Mouse (Mus musculus) ES-Bruce4 (cell line): ENCODE data around the gene Nrl. TPM values are rescaled to one million over a fixed set of nuclear protein-coding genes. Genes with fewer than 3 reads are reported as not detected.

ENCODE experiments used
- H3K27ac ChIP-seq: 2 replicates; pipeline ENCODE4 v1.5.1; 2012; ENCODE audit warnings: low read length, inconsistent platforms; ENCODE audit not compliant: insufficient read depth
- H3K27me3 ChIP-seq: 2 replicates; pipeline ENCODE4 v1.6.1; 2012; ENCODE audit warnings: mild to moderate bottlenecking, low read length, inconsistent platforms; ENCODE audit not compliant: control insufficient read depth, poor library complexity, insufficient read depth, severe bottlenecking
- H3K36me3 ChIP-seq: 2 replicates; pipeline ENCODE4 v1.6.1; 2012; ENCODE audit warnings: inconsistent platforms, mild to moderate bottlenecking, low read length, moderate library complexity; ENCODE audit not compliant: control insufficient read depth, poor library complexity, insufficient read depth, severe bottlenecking
- H3K4me1 ChIP-seq: one replicate; pipeline ENCODE4 v1.8.1; 2011; ENCODE audit warnings: low read length; ENCODE audit not compliant: control insufficient read depth, insufficient read depth
- H3K4me3 ChIP-seq: 2 replicates; pipeline ENCODE4 v1.5.1; 2011; ENCODE audit warnings: low read depth, mild to moderate bottlenecking, low read length
- H3K9ac ChIP-seq: 2 replicates; pipeline ENCODE4 v1.6.1; 2012; ENCODE audit warnings: low read depth, mild to moderate bottlenecking, inconsistent platforms; ENCODE audit not compliant: poor library complexity, severe bottlenecking
- H3K9me3 ChIP-seq: replicated peaks from 2 replicates; pipeline ENCODE4 v1.6.1; 2012; ENCODE audit warnings: mild to moderate bottlenecking, low read length, inconsistent platforms; ENCODE audit not compliant: control insufficient read depth, poor library complexity, insufficient read depth, severe bottlenecking
- CTCF ChIP-seq: IDR thresholded peaks from one replicate; pipeline ENCODE4 v1.8.1; 2011; ENCODE audit warnings: low read depth, low read length
- EP300 ChIP-seq: IDR thresholded peaks from 2 replicates; pipeline ENCODE4 v1.6.1; 2011; ENCODE audit warnings: low read depth, low read length; ENCODE audit not compliant: insufficient read depth
- POLR2A ChIP-seq: IDR thresholded peaks from one replicate; pipeline ENCODE4 v1.8.1; 2011; ENCODE audit warnings: low read length; ENCODE audit not compliant: insufficient read depth
- polyA plus RNA-seq: library from polyadenylated mRNA; stranded (reverse); fragments of >200 nt; gene quantifications from 2 replicates; pipeline ENCODE4 v1.2.4, GENCODE M21; 2011; ENCODE audit warnings: low read depth; ENCODE audit not compliant: missing spikeins, insufficient read depth, insufficient read length

Nrl gene
- polyA plus RNA-seq, 1 experiment = not detected

- no peaks in the 10 kb centered on the region for H3K9me3 ChIP-seq
- H3K9ac ChIP-seq = no peak overlapping the region
- peaks cover 2% of the 10 kb centered on the region for H3K4me1 ChIP-seq
- no peak overlapping the region for H3K27ac ChIP-seq
- TF ChIP-seq CTCF (no peak), POLR2A (no peak), EP300 (no peak)
- peaks cover 4% of the 10 kb centered on the region; the same call in 1 of the 2 replicates for H3K36me3 ChIP-seq
- H3K4me3 ChIP-seq = no peak overlapping the region
- no peaks in the 10 kb centered on the region for H3K27me3 ChIP-seq
Observed at GRCm38 (mm10) chr14:55477421-55477820, 47.4 kb downstream of the Nrl start.

GRCm38 (mm10) chr14:55475654-55476053, 49.1 kb downstream of the Nrl start:
- Histone ChIP-seq H3K4me3 (no peak overlapping the region), H3K4me1 (peaks cover 4% of the 10 kb centered on the region), H3K36me3 (no peaks in the 10 kb centered on the region; the same call in 1 of the 2 replicates), H3K27me3 (no peaks in the 10 kb centered on the region), H3K27ac (no peak overlapping the region), H3K9ac (no peak overlapping the region), H3K9me3 (no peaks in the 10 kb centered on the region)
- TF ChIP-seq CTCF (no peak), EP300 (no peak), POLR2A (no peak)

DNA sequence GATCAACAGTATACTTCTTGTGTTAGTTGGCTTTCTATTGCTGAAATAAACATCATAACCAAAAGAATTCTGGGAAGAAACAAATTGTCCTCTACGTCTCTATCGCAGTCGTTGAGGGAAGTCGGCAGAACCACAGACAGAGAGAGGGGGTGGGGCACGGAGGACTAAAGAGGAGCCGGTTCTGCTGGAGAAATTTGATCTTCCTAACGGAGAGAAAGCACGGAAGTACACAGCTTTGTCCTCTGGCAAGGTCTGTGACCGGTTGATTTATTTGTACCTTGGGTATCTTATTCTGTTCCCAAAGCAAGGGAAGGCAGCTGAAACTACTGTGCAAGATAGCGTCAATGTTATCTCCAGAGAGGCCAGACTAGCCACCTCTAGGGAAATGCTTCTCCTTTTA, 54.0 kb downstream of the Nrl start:
- Histone ChIP-seq H3K4me1 (peaks cover 5% of the 10 kb centered on the region), H3K27me3 (no peaks in the 10 kb centered on the region), H3K9ac (0 out of 2 replicates have a peak overlapping the region, but pooled peaks have one; percentile 26), H3K4me3 (0 out of 2 replicates have a peak overlapping the region, but pooled peaks have one; percentile 9), H3K9me3 (no peaks in the 10 kb centered on the region), H3K36me3 (no peaks in the 10 kb centered on the region), H3K27ac (no peak overlapping the region)
- no peak for TF ChIP-seq POLR2A
- peak; percentile 61; the same call in 1 of the 2 replicates for TF ChIP-seq EP300

DNA sequence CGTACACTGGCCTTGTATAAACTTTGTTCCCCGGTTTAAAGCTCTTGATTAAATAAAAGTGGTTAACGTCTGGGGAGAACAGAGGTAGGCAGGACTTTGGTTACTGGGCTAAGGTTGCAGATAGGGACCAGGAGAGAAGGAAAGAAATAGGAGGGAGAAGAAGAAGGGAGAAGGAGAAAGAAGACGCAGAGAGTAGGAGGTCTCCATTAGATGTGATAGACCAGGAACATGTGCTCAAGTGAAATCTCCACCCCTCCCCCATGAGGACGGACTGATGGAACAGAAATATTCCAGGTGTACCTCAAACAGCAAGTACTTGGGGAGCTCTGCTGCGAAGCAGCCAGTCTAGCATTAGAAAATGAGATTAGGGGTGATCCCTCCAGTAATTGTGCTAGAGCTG, 55.0 kb downstream of the Nrl start:
- Histone ChIP-seq H3K27ac (no peak overlapping the region), H3K9me3 (no peaks in the 10 kb centered on the region), H3K9ac (no peak overlapping the region), H3K4me1 (peaks cover 5% of the 10 kb centered on the region), H3K36me3 (no peaks in the 10 kb centered on the region), H3K27me3 (no peaks in the 10 kb centered on the region), H3K4me3 (no peak overlapping the region)
- no peak for TF ChIP-seq EP300
- TF ChIP-seq POLR2A = no peak
- no peak for TF ChIP-seq CTCF

DNA sequence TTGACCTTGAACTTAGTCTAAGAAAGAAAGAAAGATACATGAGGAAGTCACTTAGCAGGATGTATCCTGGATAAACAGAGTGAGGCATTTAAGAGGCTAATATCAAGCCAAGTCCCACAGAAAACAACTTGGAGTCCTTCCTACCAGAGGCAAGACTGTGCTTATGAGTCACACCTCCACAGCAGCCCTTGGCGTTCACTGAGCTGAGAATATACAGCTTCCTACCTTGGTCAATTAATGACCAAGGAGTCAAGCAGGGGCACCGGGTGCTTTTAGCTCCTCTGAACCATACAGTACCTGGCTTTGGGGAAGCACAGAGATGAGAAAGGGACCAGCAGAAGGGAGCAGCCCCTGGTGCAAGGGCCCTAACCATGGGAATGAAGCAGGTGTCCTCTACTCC, 55.7 kb downstream of the Nrl start:
- TF ChIP-seq CTCF = no peak
- no peak for TF ChIP-seq EP300
- TF ChIP-seq POLR2A = no peak
- Histone ChIP-seq H3K27ac (no peak overlapping the region), H3K9ac (no peak overlapping the region), H3K4me3 (no peak overlapping the region), H3K4me1 (peaks cover 5% of the 10 kb centered on the region), H3K27me3 (no peaks in the 10 kb centered on the region), H3K9me3 (no peaks in the 10 kb centered on the region), H3K36me3 (no peaks in the 10 kb centered on the region)

Other genes starting within 250 kb of the Nrl start
- 24.8 and 29.6 TPM in 2 replicates for gene Dhrs4, start 46.2 kb downstream of the Nrl start, polyA plus RNA-seq
- 7.5 and 9.9 TPM in 2 replicates for gene Carmil3, start 34.3 kb downstream of the Nrl start, polyA plus RNA-seq
- gene Cpne6, start 14.5 kb downstream of the Nrl start, polyA plus RNA-seq = not detected in 2 replicates
- gene Pck2, start 15.3 kb upstream of the Nrl start, polyA plus RNA-seq = 18.0 and 21.2 TPM in 2 replicates
- 25.6 and 34.7 TPM in 2 replicates for gene Dcaf11, start 35.0 kb upstream of the Nrl start, polyA plus RNA-seq
- not detected in 2 replicates for gene A730061H03Rik, start 35.4 kb upstream of the Nrl start, polyA plus RNA-seq
- gene Fitm1, start 50.6 kb upstream of the Nrl start, polyA plus RNA-seq = 1.5 TPM in 1 of 2 replicates, not detected in the other
- 188 and 199 TPM in 2 replicates for gene Psme1, start 53.1 kb upstream of the Nrl start, polyA plus RNA-seq
- 5.3 and 6.1 TPM in 2 replicates for gene Emc9, start 60.3 kb upstream of the Nrl start, polyA plus RNA-seq
- gene Psme2, start 66.1 kb upstream of the Nrl start, polyA plus RNA-seq = 195 and 200 TPM in 2 replicates
- gene Rnf31, start 66.7 kb upstream of the Nrl start, polyA plus RNA-seq = 31.6 and 39.1 TPM in 2 replicates
- gene Irf9, start 78.6 kb upstream of the Nrl start, polyA plus RNA-seq = 9.6 and 10.9 TPM in 2 replicates
- 16.4 and 20.6 TPM in 2 replicates for gene Rec8, start 93.1 kb upstream of the Nrl start, polyA plus RNA-seq
- 69.4 and 88.5 TPM in 2 replicates for gene Ipo4, start 111.0 kb upstream of the Nrl start, polyA plus RNA-seq
- 9.8 and 14.1 TPM in 2 replicates for gene Gm49378, start 112.9 kb upstream of the Nrl start, polyA plus RNA-seq
- gene Tm9sf1, start 118.8 kb upstream of the Nrl start, polyA plus RNA-seq = 22.7 and 25.1 TPM in 2 replicates
- not detected in 2 replicates for gene Tssk4, start 125.2 kb upstream of the Nrl start, polyA plus RNA-seq
- gene Mdp1, start 135.5 kb upstream of the Nrl start, polyA plus RNA-seq = 33.2 and 36.0 TPM in 2 replicates
- 22.2 and 26.7 TPM in 2 replicates for gene Gmpr2, start 147.0 kb upstream of the Nrl start, polyA plus RNA-seq
- 229 and 241 TPM in 2 replicates for gene Nedd8, start 147.1 kb upstream of the Nrl start, polyA plus RNA-seq
- 50.9 and 63.6 TPM in 2 replicates for gene Tinf2, start 156.8 kb upstream of the Nrl start, polyA plus RNA-seq
- gene Tgm1, start 188.9 kb upstream of the Nrl start, polyA plus RNA-seq = 24.3 and 26.9 TPM in 2 replicates
- gene Rabggta, start 197.3 kb upstream of the Nrl start, polyA plus RNA-seq = 39.6 and 42.5 TPM in 2 replicates
- gene Dhrs1, start 220.7 kb upstream of the Nrl start, polyA plus RNA-seq = 34.7 and 38.9 TPM in 2 replicates
- gene Nop9, start 220.7 kb upstream of the Nrl start, polyA plus RNA-seq = 56.2 and 59.8 TPM in 2 replicates
- not detected in 2 replicates for gene Cideb, start 233.5 kb upstream of the Nrl start, polyA plus RNA-seq
- 5.3 and 6.8 TPM in 2 replicates for gene Ltb4r2, start 236.4 kb upstream of the Nrl start, polyA plus RNA-seq
- 2.6 and 3.0 TPM in 2 replicates for gene Ltb4r1, start 241.0 kb upstream of the Nrl start, polyA plus RNA-seq